Mouse (Mus musculus): ENCODE results near the gene Serac1.

DNA sequence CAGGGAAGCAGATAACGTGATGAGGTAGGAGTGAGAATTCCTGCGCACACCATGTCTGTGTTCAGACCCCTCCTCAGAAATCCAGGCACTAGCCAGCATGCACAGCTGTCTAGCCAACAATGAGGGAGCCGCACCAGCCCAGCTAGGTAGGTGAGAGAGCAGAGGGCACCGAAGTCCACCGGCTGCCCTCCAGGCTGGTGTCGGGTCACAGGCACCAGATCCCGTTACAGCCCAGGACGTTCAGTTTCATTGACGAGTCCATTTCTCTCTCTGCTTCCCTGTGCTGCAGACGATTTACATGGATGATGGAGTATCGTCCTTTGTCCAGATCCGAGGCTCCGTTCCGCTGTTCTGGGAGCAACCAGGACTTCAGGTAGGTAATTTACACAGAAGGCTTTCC lies 83.0 kb downstream of the Serac1 start:
- TF ChIP-seq CTCF (IDR thresholded peaks at IDR 0.05; ENCODE audit: borderline replicate concordance, control insufficient read depth, extremely low read depth, insufficient read depth, low read length, poor library complexity) = no peak
- no peak for TF ChIP-seq POLR2A (IDR thresholded peaks at IDR 0.05; ENCODE audit: control insufficient read depth, extremely low read depth, insufficient read depth, low read length, poor library complexity)
